Mouse (Mus musculus) liver, adult 2 months (tissue): ENCODE results near the gene Atp6v1d.

Source experiments
- CTCF ChIP-seq: fragments of 200-500 bp; IDR thresholded peaks from 2 replicates; pipeline ENCODE4 v1.5.1; 2011; ENCODE audit warnings: low read depth, low read length, control low read depth
- POLR2A ChIP-seq: fragments of 200-500 bp; IDR thresholded peaks from 2 replicates; pipeline ENCODE4 v1.6.1; 2011; ENCODE audit warnings: low read length, control low read depth; ENCODE audit not compliant: insufficient read depth; ENCODE audit errors: extremely low read depth

DNA sequence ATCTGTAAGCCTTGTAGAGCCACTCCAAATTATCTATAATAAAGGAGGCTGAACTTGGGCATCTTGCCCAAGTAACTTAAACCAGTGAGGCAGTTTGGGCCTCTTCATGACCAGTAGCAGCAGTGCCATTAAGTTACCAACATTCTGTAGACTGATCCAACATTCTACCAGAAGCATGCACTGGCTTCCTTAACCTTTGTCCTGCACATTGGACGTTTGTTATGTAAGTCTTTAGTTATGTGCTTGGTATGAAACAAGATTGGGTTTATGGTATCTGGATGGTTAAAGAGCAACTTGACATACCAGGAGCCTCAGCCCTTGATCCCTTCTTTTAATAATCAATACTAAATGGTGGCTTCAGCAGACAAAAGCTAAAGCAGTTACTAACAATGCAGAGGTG is 28.6 kb upstream of the Atp6v1d start:
- TF ChIP-seq CTCF (no peak), POLR2A (no peak)
